Mouse (Mus musculus) liver, adult 2 months (tissue): Measurements from ENCODE around the gene Meis2.

Source experiments
- CTCF ChIP-seq: fragments of 200-500 bp; IDR thresholded peaks from 2 replicates; pipeline ENCODE4 v1.5.1; 2011; ENCODE audit warnings: low read depth, low read length, control low read depth
- POLR2A ChIP-seq: fragments of 200-500 bp; IDR thresholded peaks from 2 replicates; pipeline ENCODE4 v1.6.1; 2011; ENCODE audit warnings: low read length, control low read depth; ENCODE audit not compliant: insufficient read depth; ENCODE audit errors: extremely low read depth

- no peak for TF ChIP-seq POLR2A
- TF ChIP-seq CTCF = no peak
These were observed 222.8 kb downstream of the Meis2 start for GRCm38 (mm10) chr2:115842821-115843220.
